Mouse (Mus musculus): Measurements from ENCODE around the gene Tbc1d10c. TPM values are rescaled to one million over a fixed set of nuclear protein-coding genes. Genes with fewer than 3 reads are reported as not detected.

Gene Tbc1d10c
- polyA plus RNA-seq, 1 experiment: 21.9 TPM

DNA sequence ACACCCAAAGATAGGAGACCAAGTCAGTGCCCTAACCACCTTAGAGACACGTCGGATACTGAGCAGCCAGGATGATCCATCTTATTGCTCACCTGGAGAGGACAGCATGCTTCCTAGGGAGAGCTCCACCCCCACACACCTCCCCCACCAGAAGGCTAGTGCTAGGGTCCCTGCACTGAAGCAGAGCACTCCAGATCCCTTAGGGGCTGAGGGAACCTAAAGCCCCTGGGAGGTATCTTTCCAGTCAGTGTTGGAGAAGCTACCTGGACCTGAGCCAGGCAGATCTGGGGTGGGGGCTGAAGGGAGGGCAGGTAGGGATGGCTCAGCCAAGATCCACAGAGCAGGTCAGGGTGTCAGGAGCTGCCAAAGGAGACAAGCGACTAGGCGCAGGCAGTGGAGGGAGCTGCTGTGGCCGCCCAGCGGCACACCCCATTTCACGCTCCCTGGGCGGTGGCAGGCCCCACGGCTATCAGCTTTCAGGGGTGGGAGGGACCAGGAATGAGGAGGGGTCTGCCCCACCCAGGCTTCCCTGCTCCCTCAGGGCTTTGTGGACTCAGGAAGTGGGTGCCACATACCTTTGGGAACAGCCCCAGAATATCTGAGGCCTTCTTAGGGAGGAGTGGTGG, 38.5 kb upstream of the Tbc1d10c start:
- Histone ChIP-seq H3K4me3 (ENCODE audit: low read depth, low read length) (no peak overlapping the region), H3K4me1 (ENCODE audit: control insufficient read depth, insufficient read depth, insufficient read length, low read length) (peaks cover 12% of the 10 kb centered on the region), H3K36me3 (ENCODE audit: control insufficient read depth, insufficient read depth, low read length) (no peaks in the 10 kb centered on the region), H3K27ac (ENCODE audit: insufficient read depth, low read depth, low read length) (no peak overlapping the region), H3K27me3 (ENCODE audit: control insufficient read depth, insufficient read depth, low read length) (no peaks in the 10 kb centered on the region)
- WGBS: 56% methylated on average over 9 of the region's 9 CpGs
- TF ChIP-seq POLR2A (IDR thresholded peaks at IDR 0.05; ENCODE audit: low read depth, low read length) (no peak), CTCF (IDR thresholded peaks at IDR 0.05; ENCODE audit: extremely low read depth, insufficient read length, insufficient replicate concordance, low read depth, low read length) (no peak)

DNA sequence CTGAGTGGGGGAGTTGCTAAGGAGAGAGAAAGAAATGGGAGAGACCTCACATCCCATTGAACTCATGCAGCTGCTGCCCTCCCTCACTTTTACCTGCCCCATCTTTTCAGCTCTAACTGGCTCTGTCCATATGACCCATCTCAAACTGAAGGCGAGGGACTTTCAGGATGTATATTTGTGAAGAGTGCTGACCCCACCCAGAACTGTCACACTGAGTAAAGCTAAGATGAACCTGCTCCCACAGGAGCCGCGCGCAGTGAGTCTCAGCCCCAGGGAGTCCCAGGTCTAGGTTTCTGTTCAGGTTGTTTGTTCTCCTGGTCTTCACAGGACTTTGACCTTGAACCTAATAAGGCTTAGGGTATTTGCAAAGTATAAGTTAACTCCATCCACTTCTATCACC, 37.8 kb upstream of the Tbc1d10c start:
- Histone ChIP-seq H3K27ac (ENCODE audit: insufficient read depth, low read depth, low read length) (no peak overlapping the region), H3K4me3 (ENCODE audit: low read depth, low read length) (no peak overlapping the region), H3K27me3 (ENCODE audit: control insufficient read depth, insufficient read depth, low read length) (no peaks in the 10 kb centered on the region), H3K36me3 (ENCODE audit: control insufficient read depth, insufficient read depth, low read length) (no peaks in the 10 kb centered on the region), H3K4me1 (ENCODE audit: control insufficient read depth, insufficient read depth, insufficient read length, low read length) (peaks cover 12% of the 10 kb centered on the region)
- 43% methylated on average over 4 of the region's 4 CpGs for WGBS
- TF ChIP-seq CTCF (IDR thresholded peaks at IDR 0.05; ENCODE audit: extremely low read depth, insufficient read length, insufficient replicate concordance, low read depth, low read length) (no peak), POLR2A (IDR thresholded peaks at IDR 0.05; ENCODE audit: low read depth, low read length) (no peak)

DNA sequence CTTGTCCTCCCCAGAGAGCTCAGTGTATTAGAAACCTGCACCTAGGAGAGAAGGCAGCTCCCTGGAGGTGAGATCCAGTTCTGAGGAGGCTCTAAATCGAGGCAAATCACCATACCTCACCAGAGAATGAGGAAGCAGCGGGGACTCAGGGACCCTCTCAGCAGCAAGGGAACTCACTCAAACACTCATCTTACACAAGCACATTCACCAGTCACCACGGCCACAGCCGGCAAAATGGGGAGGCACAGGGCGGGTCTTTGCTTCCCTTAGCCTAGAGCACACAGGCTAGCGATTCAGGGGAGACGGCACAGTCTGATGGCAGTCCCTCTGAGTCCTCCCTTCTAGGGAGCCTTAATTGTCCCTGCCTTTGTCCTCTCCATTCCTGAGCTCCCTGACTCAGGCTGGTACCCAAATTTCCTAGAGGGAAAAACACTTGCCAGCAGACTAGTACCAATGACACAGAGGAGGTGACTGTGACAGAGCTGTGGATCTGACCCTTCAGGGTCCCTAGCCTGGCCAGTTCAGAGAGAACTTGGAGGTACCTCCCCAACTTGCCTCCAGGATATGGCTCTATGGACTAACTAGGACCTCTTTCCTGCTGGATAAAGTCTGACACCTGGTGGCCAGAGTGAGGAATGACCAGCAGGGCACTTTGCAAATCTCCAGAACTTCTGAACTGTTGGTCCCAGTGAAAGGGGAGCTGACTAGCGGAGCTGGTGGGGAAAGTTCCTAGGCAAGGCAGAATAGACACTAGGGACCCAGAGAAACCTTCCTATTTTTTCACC, 37.0 kb upstream of the Tbc1d10c start:
- no peak overlapping the region for H3K27ac ChIP-seq (ENCODE audit: insufficient read depth, low read depth, low read length)
- 25% methylated on average over 8 of the region's 8 CpGs for WGBS

DNA sequence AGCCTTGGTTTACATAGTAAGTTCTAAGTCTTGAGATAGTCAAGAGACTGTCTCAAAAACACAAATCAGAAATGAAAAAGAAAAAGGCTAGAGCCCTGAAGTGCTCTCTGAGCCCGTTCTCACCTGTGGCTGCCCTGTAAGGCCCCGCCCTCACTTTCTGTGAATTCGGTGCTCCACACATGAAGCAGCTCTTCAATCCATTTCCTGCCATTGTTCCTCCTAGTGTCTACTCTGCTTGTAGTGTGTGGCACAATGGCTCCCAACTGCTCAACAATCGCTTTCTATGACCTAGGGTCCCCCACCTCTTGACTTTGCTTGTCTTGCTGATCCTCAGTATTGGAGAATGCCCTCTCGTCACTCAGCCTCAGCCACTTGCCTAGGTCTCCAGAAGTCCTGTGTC, 36.4 kb upstream of the Tbc1d10c start:
- TF ChIP-seq POLR2A (IDR thresholded peaks at IDR 0.05; ENCODE audit: low read depth, low read length) (no peak), CTCF (IDR thresholded peaks at IDR 0.05; ENCODE audit: extremely low read depth, insufficient read length, insufficient replicate concordance, low read depth, low read length) (no peak)

More for the DNA sequence above, 37.0 kb upstream of the Tbc1d10c start:
- Histone ChIP-seq H3K4me3 (ENCODE audit: low read depth, low read length) (no peak overlapping the region), H3K27me3 (ENCODE audit: control insufficient read depth, insufficient read depth, low read length) (no peaks in the 10 kb centered on the region), H3K36me3 (ENCODE audit: control insufficient read depth, insufficient read depth, low read length) (no peaks in the 10 kb centered on the region), H3K4me1 (ENCODE audit: control insufficient read depth, insufficient read depth, insufficient read length, low read length) (peaks cover 12% of the 10 kb centered on the region)
- no peak for TF ChIP-seq POLR2A (IDR thresholded peaks at IDR 0.05; ENCODE audit: low read depth, low read length)
- peak; percentile 85; the same call in 1 of the 2 replicates for TF ChIP-seq CTCF (IDR thresholded peaks at IDR 0.05; ENCODE audit: extremely low read depth, insufficient read length, insufficient replicate concordance, low read depth, low read length)

DNA sequence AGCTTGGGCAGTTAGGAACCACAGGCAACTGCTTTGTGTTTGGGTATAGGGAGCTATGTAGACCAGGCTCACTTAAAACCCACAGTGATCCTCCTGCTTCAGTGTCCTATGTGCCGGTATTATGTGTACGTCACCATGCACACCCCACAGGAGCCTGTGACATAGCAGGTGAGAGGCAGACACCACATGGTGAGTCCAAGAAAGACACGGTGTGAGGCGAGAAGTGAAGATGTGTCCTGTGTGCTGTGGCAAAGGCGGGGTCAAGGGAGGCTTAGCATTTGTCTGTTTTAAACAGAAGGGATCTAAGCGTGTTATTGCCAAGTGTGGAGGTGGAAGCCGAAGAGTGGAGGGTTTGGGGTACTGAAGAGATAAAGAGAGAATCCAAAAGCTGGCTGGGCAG, 35.7 kb upstream of the Tbc1d10c start:
- H3K27me3 ChIP-seq (ENCODE audit: control insufficient read depth, insufficient read depth, low read length): no peaks in the 10 kb centered on the region
- H3K36me3 ChIP-seq (ENCODE audit: control insufficient read depth, insufficient read depth, low read length): no peaks in the 10 kb centered on the region
- no peak overlapping the region for H3K27ac ChIP-seq (ENCODE audit: insufficient read depth, low read depth, low read length)
- peaks cover 6% of the 10 kb centered on the region for H3K4me1 ChIP-seq (ENCODE audit: control insufficient read depth, insufficient read depth, insufficient read length, low read length)
- no peak overlapping the region for H3K4me3 ChIP-seq (ENCODE audit: low read depth, low read length)
- WGBS: 86% methylated on average over 7 of the region's 7 CpGs
- no peak for TF ChIP-seq CTCF (IDR thresholded peaks at IDR 0.05; ENCODE audit: extremely low read depth, insufficient read length, insufficient replicate concordance, low read depth, low read length)
- TF ChIP-seq POLR2A (IDR thresholded peaks at IDR 0.05; ENCODE audit: low read depth, low read length): no peak

More for the DNA sequence above, 36.4 kb upstream of the Tbc1d10c start:
- H3K4me1 ChIP-seq (ENCODE audit: control insufficient read depth, insufficient read depth, insufficient read length, low read length): peaks cover 9% of the 10 kb centered on the region
- 69% methylated on average over 5 of the region's 5 CpGs for whole genome bisulfite sequencing
- H3K4me3 ChIP-seq (ENCODE audit: low read depth, low read length): no peak overlapping the region
- no peaks in the 10 kb centered on the region for H3K36me3 ChIP-seq (ENCODE audit: control insufficient read depth, insufficient read depth, low read length)
- no peak overlapping the region for H3K27ac ChIP-seq (ENCODE audit: insufficient read depth, low read depth, low read length)
- H3K27me3 ChIP-seq (ENCODE audit: control insufficient read depth, insufficient read depth, low read length): no peaks in the 10 kb centered on the region

DNA sequence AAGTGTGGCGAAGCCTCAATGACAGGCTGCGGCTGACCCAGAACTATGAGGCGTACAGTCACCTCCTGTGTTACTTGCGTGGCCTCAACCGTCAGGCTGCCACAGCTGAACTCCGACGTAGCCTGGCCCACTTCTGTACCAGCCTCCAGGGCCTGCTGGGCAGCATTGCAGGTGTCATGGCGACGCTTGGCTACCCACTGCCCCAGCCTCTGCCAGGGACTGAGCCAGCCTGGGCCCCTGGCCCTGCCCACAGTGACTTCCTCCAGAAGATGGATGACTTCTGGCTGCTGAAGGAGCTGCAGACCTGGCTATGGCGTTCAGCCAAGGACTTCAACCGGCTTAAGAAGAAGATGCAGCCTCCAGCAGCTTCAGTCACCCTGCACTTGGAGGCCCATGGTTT, 31.1 kb upstream of the Tbc1d10c start:
- H3K4me3 ChIP-seq (ENCODE audit: low read depth, low read length): no peak overlapping the region
- peaks cover 10% of the 10 kb centered on the region for H3K4me1 ChIP-seq (ENCODE audit: control insufficient read depth, insufficient read depth, insufficient read length, low read length)
- no peak for TF ChIP-seq POLR2A (IDR thresholded peaks at IDR 0.05; ENCODE audit: low read depth, low read length)
- TF ChIP-seq CTCF (IDR thresholded peaks at IDR 0.05; ENCODE audit: extremely low read depth, insufficient read length, insufficient replicate concordance, low read depth, low read length): no peak
- H3K36me3 ChIP-seq (ENCODE audit: control insufficient read depth, insufficient read depth, low read length): no peaks in the 10 kb centered on the region
- no peak overlapping the region for H3K27ac ChIP-seq (ENCODE audit: insufficient read depth, low read depth, low read length)
- H3K27me3 ChIP-seq (ENCODE audit: control insufficient read depth, insufficient read depth, low read length): no peaks in the 10 kb centered on the region
- WGBS: 73% methylated on average over 11 of the region's 11 CpGs
